In genomic region chr8:10053571-10053990, GRCm38 (mm10) we compare ENCODE assay signal across 8 mouse cellular contexts. TPM values are rescaled to one million over a fixed set of nuclear protein-coding genes. Genes with fewer than 3 reads are reported as not detected.
A peak's percentile ranks its signal among the peaks of the same experiment; 100 is the strongest.
DNase-seq lines count a peak whose midpoint lies in the region; ATAC-seq and TF ChIP-seq lines count a peak whose summit lies in the region.

No protein-coding gene starts in this region.

- H3K27me3 ChIP-seq in intestine, postnatal 0 days (replicated peaks; ENCODE audit: control insufficient read depth, insufficient read depth, low read length): no peaks in the 10 kb centered on the region
- H3K27me3 ChIP-seq in intestine, embryonic 16.5 days (replicated peaks; ENCODE audit: control insufficient read depth, insufficient read depth, low read length): no peaks in the 10 kb centered on the region
- no peaks in the 10 kb centered on the region for H3K27me3 ChIP-seq in hindbrain, embryonic 14.5 days (ENCODE audit: control insufficient read depth, insufficient read depth, low read length)
- no peaks in the 10 kb centered on the region for H3K27me3 ChIP-seq in midbrain, embryonic 12.5 days
- H3K27me3 ChIP-seq in kidney, embryonic 15.5 days: 0 out of 2 replicates have a peak, but pooled peaks cover 4% of the 10 kb centered on the region

- no peak overlapping the region for H3K9ac ChIP-seq in intestine, postnatal 0 days (ENCODE audit: low read depth, low read length)
- no peak overlapping the region for H3K9ac ChIP-seq in intestine, embryonic 16.5 days (ENCODE audit: low read depth, low read length)
- no peak overlapping the region for H3K9ac ChIP-seq in hindbrain, embryonic 14.5 days
- no peak overlapping the region for H3K9ac ChIP-seq in midbrain, embryonic 12.5 days (replicated peaks)
- H3K9ac ChIP-seq in kidney, embryonic 15.5 days: no peak overlapping the region

- no peak for TF ChIP-seq POLR2A in brain, embryonic 14.5 days (IDR thresholded peaks at IDR 0.05; ENCODE audit: borderline replicate concordance, extremely low read depth, insufficient read depth, insufficient read length, poor library complexity, severe bottlenecking)

- ATAC-seq in intestine, postnatal 0 days: no peak
- ATAC-seq in intestine, embryonic 16.5 days: no peak
- ATAC-seq in hindbrain, embryonic 14.5 days (ENCODE audit: low FRiP score): peak; percentile 75; the same call in 1 of the 2 replicates
- ATAC-seq in midbrain, embryonic 12.5 days (ENCODE audit: low FRiP score, low read depth): peak; percentile 65
- ATAC-seq in kidney, embryonic 15.5 days (replicated peaks; ENCODE audit: low FRiP score): no peak

- H3K4me3 ChIP-seq in intestine, postnatal 0 days (ENCODE audit: low read depth, low read length): no peak overlapping the region
- H3K4me3 ChIP-seq in intestine, embryonic 16.5 days (ENCODE audit: low read length): no peak overlapping the region
- H3K4me3 ChIP-seq in hindbrain, embryonic 14.5 days (replicated peaks; ENCODE audit: low read length): no peak overlapping the region
- no peak overlapping the region for H3K4me3 ChIP-seq in midbrain, embryonic 12.5 days
- H3K4me3 ChIP-seq in kidney, embryonic 15.5 days (replicated peaks): no peak overlapping the region

- 20% methylated on average over 3 of the region's 3 CpGs for WGBS in intestine, postnatal 0 days
- WGBS in intestine, embryonic 16.5 days: 16% methylated on average over 3 of the region's 3 CpGs
- WGBS in hindbrain, embryonic 14.5 days: 21% methylated on average over 3 of the region's 3 CpGs
- 18% methylated on average over 3 of the region's 3 CpGs for WGBS in midbrain, embryonic 12.5 days
- WGBS in kidney, embryonic 15.5 days: 22% methylated on average over 3 of the region's 3 CpGs

- TF ChIP-seq CTCF in intestine, postnatal 0 days (IDR thresholded peaks at IDR 0.05; ENCODE audit: low read depth): peak; percentile 65
- TF ChIP-seq CTCF in brain, embryonic 14.5 days (IDR thresholded peaks at IDR 0.05; ENCODE audit: borderline replicate concordance, extremely low read depth, insufficient read depth, insufficient read length): peak; percentile 70; the same call in 1 of the 2 replicates

- H3K9me3 ChIP-seq in intestine, postnatal 0 days (ENCODE audit: control insufficient read depth): no peaks in the 10 kb centered on the region
- H3K9me3 ChIP-seq in intestine, embryonic 16.5 days (ENCODE audit: control insufficient read depth, low read length): no peaks in the 10 kb centered on the region
- H3K9me3 ChIP-seq in hindbrain, embryonic 14.5 days (ENCODE audit: control insufficient read depth, low read length): no peaks in the 10 kb centered on the region
- H3K9me3 ChIP-seq in midbrain, embryonic 12.5 days: no peaks in the 10 kb centered on the region
- H3K9me3 ChIP-seq in kidney, embryonic 15.5 days (replicated peaks): no peaks in the 10 kb centered on the region

- H3K36me3 ChIP-seq in intestine, postnatal 0 days (ENCODE audit: control insufficient read depth, insufficient read depth): no peaks in the 10 kb centered on the region
- H3K36me3 ChIP-seq in intestine, embryonic 16.5 days (ENCODE audit: control insufficient read depth, insufficient read depth, low read length): no peaks in the 10 kb centered on the region
- H3K36me3 ChIP-seq in hindbrain, embryonic 14.5 days (replicated peaks; ENCODE audit: control insufficient read depth, insufficient read depth): no peaks in the 10 kb centered on the region
- H3K36me3 ChIP-seq in midbrain, embryonic 12.5 days: no peaks in the 10 kb centered on the region
- H3K36me3 ChIP-seq in kidney, embryonic 15.5 days: no peaks in the 10 kb centered on the region

- DNase-seq in brain, embryonic 14.5 days (ENCODE audit: low read depth): peak; percentile 87
- peak; percentile 78 for DNase-seq in hindbrain, embryonic 14.5 days (ENCODE audit: low spot score)
- no peak for DNase-seq in urinary bladder, postnatal 36 days (ENCODE audit: low spot score in 2 of 2)
- no peak for DNase-seq in adrenal gland, adult (ENCODE audit: inconsistent age in 2 of 2, low spot score in 1 of 2)

- no peak overlapping the region for H3K27ac ChIP-seq in intestine, postnatal 0 days (ENCODE audit: low read depth, low read length)
- H3K27ac ChIP-seq in intestine, embryonic 16.5 days (ENCODE audit: low read length): no peak overlapping the region
- peak overlapping the region; percentile 6; the same call in 1 of the 2 replicates for H3K27ac ChIP-seq in hindbrain, embryonic 14.5 days
- no peak overlapping the region for H3K27ac ChIP-seq in midbrain, embryonic 12.5 days (replicated peaks)
- no peak overlapping the region for H3K27ac ChIP-seq in kidney, embryonic 15.5 days

- H3K4me2 ChIP-seq in intestine, postnatal 0 days (replicated peaks; ENCODE audit: low read depth): no peak overlapping the region
- no peak overlapping the region for H3K4me2 ChIP-seq in intestine, embryonic 16.5 days (ENCODE audit: low read depth, low read length)
- H3K4me2 ChIP-seq in hindbrain, embryonic 14.5 days (replicated peaks): no peak overlapping the region
- H3K4me2 ChIP-seq in midbrain, embryonic 12.5 days (replicated peaks): no peak overlapping the region
- no peak overlapping the region for H3K4me2 ChIP-seq in kidney, embryonic 15.5 days

- no peaks in the 10 kb centered on the region for H3K4me1 ChIP-seq in intestine, postnatal 0 days (replicated peaks; ENCODE audit: control insufficient read depth, insufficient read depth, low read length)
- H3K4me1 ChIP-seq in intestine, embryonic 16.5 days (ENCODE audit: control insufficient read depth, insufficient read depth, low read length): no peaks in the 10 kb centered on the region
- peaks cover 5% of the 10 kb centered on the region; the same call in 1 of the 2 replicates for H3K4me1 ChIP-seq in hindbrain, embryonic 14.5 days (replicated peaks; ENCODE audit: control insufficient read depth, insufficient read depth, low read length)
- H3K4me1 ChIP-seq in midbrain, embryonic 12.5 days: 0 out of 2 replicates have a peak, but pooled peaks cover 4% of the 10 kb centered on the region
- H3K4me1 ChIP-seq in kidney, embryonic 15.5 days: no peaks in the 10 kb centered on the region

RNA-seq across cellular contexts. Expression of gene Tnfsf13b, which starts 47.3 kb away (rescaled TPM):
- polyA plus RNA-seq in intestine, postnatal 0 days (2015; fragmentation: Nextera tagmentation; extraction: Ambion mirVana): 2.0 and 2.7 TPM in 2 replicates
- polyA plus RNA-seq in intestine, embryonic 16.5 days (2015; fragmentation: Nextera tagmentation; extraction: Ambion mirVana): 0.44 and 0.45 TPM in 2 replicates
- polyA plus RNA-seq in brain, embryonic 14.5 days (2012; rRNA removed): 0.35 and 0.64 TPM in 2 replicates
- 0.46 and 0.65 TPM in 2 replicates for polyA plus RNA-seq in hindbrain, embryonic 14.5 days (2014; fragmentation: Nextera tagmentation; extraction: Ambion mirVana)
- polyA plus RNA-seq in midbrain, embryonic 12.5 days (2016; fragmentation: Nextera tagmentation; extraction: Ambion mirVana): 0.22 TPM in 1 of 2 replicates, not detected in the other
- 6.1 and 6.9 TPM in 2 replicates for polyA plus RNA-seq in kidney, embryonic 15.5 days (2015; fragmentation: Nextera tagmentation; extraction: Ambion mirVana)

Comparison
In these comparisons a context has a peak if more than half of its experiments do, and no peak if none do; other contexts are left out.
1. ATAC-seq: peak in hindbrain, embryonic 14.5 days (single experiment) and midbrain, embryonic 12.5 days (single experiment); none in intestine, postnatal 0 days (single experiment), intestine, embryonic 16.5 days (single experiment) and kidney, embryonic 15.5 days (single experiment).
2. DNase-seq: peak in brain, embryonic 14.5 days (single experiment) and hindbrain, embryonic 14.5 days (single experiment); none in urinary bladder, postnatal 36 days (0 of 2) and adrenal gland, adult (0 of 2).